Mouse (Mus musculus) urinary bladder, postnatal 36 days (tissue): ENCODE measurements at regions not wholly inside any gene's neighbourhood (a gene's known extent, or its start where the extent isn't known, plus 50 kb on each side); places are given as distances from the start of the nearest gene placed in this dataset.
A peak's percentile ranks its signal among the peaks of the same experiment; 100 is the strongest.

Experiments used
- DNase-seq, 2 experiments: peaks; one replicate each; pipeline ENCODE4 v3.0.0; 2022; ENCODE audit warnings: low spot score in 2 of 2, mixed read lengths in 1 of 2

GRCm38 (mm10) chr15:31673038-31673437 lies 71.4 kb downstream of the Fam173b start:
- DNase-seq = no peak

- peak in 1 of 2 experiments; percentile 20 for DNase-seq
Measured at GRCm38 (mm10) chr15:31676771-31677191, 75.1 kb downstream of the Fam173b start.

GRCm38 (mm10) chr15:31693109-31693508 lies 91.5 kb downstream of the Fam173b start:
- DNase-seq = no peak

- DNase-seq = no peak
Measured at GRCm38 (mm10) chr15:31694877-31695671, 93.4 kb downstream of the Fam173b start.

GRCm38 (mm10) chr15:31703400-31703799 lies 101.7 kb downstream of the Fam173b start:
- no peak for DNase-seq

GRCm38 (mm10) chr15:31707416-31707815 lies 105.8 kb downstream of the Fam173b start:
- no peak for DNase-seq

GRCm38 (mm10) chr15:31721019-31721418 lies 119.4 kb downstream of the Fam173b start:
- no peak for DNase-seq

GRCm38 (mm10) chr15:31722429-31722828 lies 120.8 kb downstream of the Fam173b start:
- no peak for DNase-seq

- no peak for DNase-seq
Measured at GRCm38 (mm10) chr15:31724252-31724651, 122.6 kb downstream of the Fam173b start.

- no peak for DNase-seq
Measured at GRCm38 (mm10) chr15:31729133-31729532, 127.5 kb downstream of the Fam173b start.

GRCm38 (mm10) chr15:31741686-31742085 lies 140.0 kb downstream of the Fam173b start:
- DNase-seq = no peak

GRCm38 (mm10) chr15:31744570-31744969 lies 142.9 kb downstream of the Fam173b start:
- DNase-seq = no peak

GRCm38 (mm10) chr15:31752632-31753031 lies 151.0 kb downstream of the Fam173b start:
- no peak for DNase-seq

- no peak for DNase-seq
Measured at GRCm38 (mm10) chr15:31753578-31754281, 152.1 kb downstream of the Fam173b start.

- no peak for DNase-seq
Measured at GRCm38 (mm10) chr15:31768959-31769844, 167.6 kb downstream of the Fam173b start.

GRCm38 (mm10) chr15:31783081-31783480 lies 181.4 kb downstream of the Fam173b start:
- DNase-seq = no peak

- no peak for DNase-seq
Measured at GRCm38 (mm10) chr15:31785022-31785421, 183.4 kb downstream of the Fam173b start.

GRCm38 (mm10) chr15:31798863-31799262 lies 197.2 kb downstream of the Fam173b start:
- DNase-seq = no peak

- no peak for DNase-seq
Measured at GRCm38 (mm10) chr15:31805522-31805921, 203.9 kb downstream of the Fam173b start.

- DNase-seq = no peak
Measured at GRCm38 (mm10) chr15:31815551-31815950, 213.9 kb downstream of the Fam173b start.

GRCm38 (mm10) chr15:31819219-31819618 lies 217.6 kb downstream of the Fam173b start:
- DNase-seq = no peak

- DNase-seq = no peak
Measured at GRCm38 (mm10) chr15:31827219-31827618, 225.6 kb downstream of the Fam173b start.
